Mouse (Mus musculus) cortical plate, adult 2 months (tissue): ENCODE results near the gene Hdhd5.

Experiments used
- CTCF ChIP-seq: fragments of 200-500 bp; IDR thresholded peaks from 2 replicates; pipeline ENCODE4 v1.5.1; 2011; ENCODE audit warnings: mild to moderate bottlenecking, control low read depth, low read length; ENCODE audit not compliant: insufficient read depth; ENCODE audit errors: extremely low read depth
- POLR2A ChIP-seq: fragments of 200-500 bp; IDR thresholded peaks from 2 replicates; pipeline ENCODE4 v1.6.1; 2011; ENCODE audit warnings: mild to moderate bottlenecking, low read length, control low read depth; ENCODE audit not compliant: insufficient read depth; ENCODE audit errors: extremely low read depth

DNA sequence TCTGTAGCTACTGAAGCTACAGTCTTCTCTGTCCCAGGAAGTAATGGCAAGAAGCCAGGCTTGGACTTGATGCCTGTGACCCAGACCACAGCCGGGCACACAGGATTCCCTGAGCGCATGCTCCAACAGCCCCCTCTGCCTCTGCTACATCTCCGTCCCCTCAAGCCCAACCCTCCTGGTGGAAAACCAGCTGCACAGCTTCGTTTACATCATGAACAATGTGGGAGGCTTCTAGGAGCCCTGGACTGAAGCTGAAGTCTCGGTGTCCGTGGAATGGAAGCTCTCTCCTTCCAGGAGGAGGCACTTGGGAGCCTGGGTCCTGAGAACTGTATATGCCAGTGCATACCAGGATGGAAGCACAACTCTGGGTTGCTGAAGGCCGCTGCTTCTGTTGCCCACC is 21.1 kb downstream of the Hdhd5 start:
- TF ChIP-seq POLR2A: no peak
- TF ChIP-seq CTCF: no peak
